Mouse (Mus musculus) cerebellum, adult 9-11 months (tissue): Measurements from ENCODE around the gene Unc93a.
"Not testable (repeated sequence)": the region's sequence is repeated elsewhere in the genome, so short reads cannot be mapped to it uniquely, and the experiment has no call there.

ENCODE experiments used
- DNase-seq: peaks from one replicate; pipeline ENCODE4 v3.0.0; 2022

Gene Unc93a

GRCm38 (mm10) chr17:13067864-13068385 is 63.7 kb downstream of the Unc93a start:
- DNase-seq: not testable (repeated sequence)

- not testable (repeated sequence) for DNase-seq
These were observed 68.7 kb downstream of the Unc93a start for GRCm38 (mm10) chr17:13062882-13063281.

GRCm38 (mm10) chr17:13060804-13061203 is 70.8 kb downstream of the Unc93a start, which contains the start of gene Tcp10b:
Gene Tcp10b, plus strand, starts transcription at chr17:13061104.
- DNase-seq: not testable (repeated sequence)
